ENCODE assay signal across 22 mouse cellular contexts in genomic region chr19:9956624-9957388, GRCm38 (mm10). TPM values are rescaled to one million over a fixed set of nuclear protein-coding genes. Genes with fewer than 3 reads are reported as not detected.
DNase-seq lines count a peak whose midpoint lies in the region; ATAC-seq and TF ChIP-seq lines count a peak whose summit lies in the region.
"Had no signal": no experiment of that assay in that cellular context is flagged by ENCODE, and none has a peak within 500 bp of the region (broad histone marks: within the 10 kb centered on the region; RNA-seq: fewer than 3 reads in every experiment).

No protein-coding gene starts in this region.

- H3K36me3 ChIP-seq in hindbrain, embryonic 16.5 days (ENCODE audit: control insufficient read depth, insufficient read depth, low read length), result no peaks in the 10 kb centered on the region
- H3K36me3 ChIP-seq in hindbrain, embryonic 11.5 days (ENCODE audit: control insufficient read depth, insufficient read depth, low read length), result no peaks in the 10 kb centered on the region
- peaks cover 0 to 38% of the 10 kb centered on the region in 2 experiments; a peak in 2 of 4 replicates for H3K36me3 ChIP-seq in MEL (ENCODE audit: control insufficient read depth in 1 of 2, insufficient read depth in 2 of 2, low read length in 2 of 2)
- no peaks in the 10 kb centered on the region for H3K36me3 ChIP-seq in liver, embryonic 16.5 days (ENCODE audit: control insufficient read depth, insufficient read depth)
- H3K36me3 ChIP-seq: forebrain, embryonic 15.5 days; midbrain, embryonic 12.5 days had no signal

- peak; percentile 34 to 35; a peak in 2 of 4 replicates for TF ChIP-seq EP300 in MEL (IDR thresholded peaks at IDR 0.05; ENCODE audit: low read depth in 1 of 2, low read length in 2 of 2)

- DNase-seq in hindbrain, embryonic 11.5 days (ENCODE audit: low spot score), result no peak
- peak; percentile 51 for DNase-seq in MEL (ENCODE audit: low read depth, low spot score)
- DNase-seq in brain, embryonic 14.5 days (ENCODE audit: low read depth), result peak; percentile 41
- DNase-seq in thymus, postnatal 4 days, result no peak
- no peak for DNase-seq in spleen, postnatal 4 days (ENCODE audit: low spot score in 2 of 2)
- DNase-seq: adrenal gland, adult 2 months; cerebellum, adult 11-12 months; cerebellum, postnatal 36 days; heart, adult 2 months; heart, postnatal 10 days; kidney, adult 9 months; kidney, postnatal 36 days; layer of hippocampus, postnatal 36 days; lung, postnatal 14 days; spleen, adult 18-20 months had no signal

- no peak overlapping the region for H3K27ac ChIP-seq in hindbrain, embryonic 16.5 days (ENCODE audit: low read depth, low read length)
- no peak overlapping the region for H3K27ac ChIP-seq in hindbrain, embryonic 11.5 days (ENCODE audit: low read depth, low read length)
- H3K27ac ChIP-seq in MEL (ENCODE audit: control insufficient read depth, low read depth, low read length), result peak overlapping the region; percentile 80
- H3K27ac ChIP-seq in liver, embryonic 16.5 days (ENCODE audit: low read length), result peak overlapping the region; percentile 25; the same call in 1 of the 2 replicates
- H3K27ac ChIP-seq: forebrain, embryonic 15.5 days; midbrain, embryonic 12.5 days had no signal

- H3K79me2 ChIP-seq in MEL (ENCODE audit: control insufficient read depth, insufficient read depth, low read length, poor library complexity), result no peaks in the 10 kb centered on the region

- H3K9me3 ChIP-seq in hindbrain, embryonic 16.5 days (ENCODE audit: control insufficient read depth, low read length), result no peaks in the 10 kb centered on the region
- no peaks in the 10 kb centered on the region for H3K9me3 ChIP-seq in hindbrain, embryonic 11.5 days (ENCODE audit: control insufficient read depth, low read length)
- no peaks in the 10 kb centered on the region for H3K9me3 ChIP-seq in MEL (replicated peaks; ENCODE audit: insufficient read depth, low read length)
- H3K9me3 ChIP-seq in liver, embryonic 16.5 days (replicated peaks; ENCODE audit: control insufficient read depth, low read length), result no peaks in the 10 kb centered on the region
- H3K9me3 ChIP-seq: forebrain, embryonic 15.5 days; midbrain, embryonic 12.5 days had no signal

- H3K4me2 ChIP-seq in hindbrain, embryonic 16.5 days (ENCODE audit: low read length), result no peak overlapping the region
- H3K4me2 ChIP-seq in hindbrain, embryonic 11.5 days (replicated peaks; ENCODE audit: low read depth, low read length), result no peak overlapping the region
- no peak overlapping the region for H3K4me2 ChIP-seq in liver, embryonic 16.5 days (ENCODE audit: low read depth, low read length)
- H3K4me2 ChIP-seq: forebrain, embryonic 15.5 days; midbrain, embryonic 12.5 days had no signal

- ATAC-seq in hindbrain, embryonic 16.5 days, result 0 out of 2 replicates have a peak, but pooled peaks have one; percentile 52
- no peak for ATAC-seq in hindbrain, embryonic 11.5 days (ENCODE audit: low FRiP score)
- ATAC-seq in liver, embryonic 16.5 days (ENCODE audit: low read depth), result no peak
- ATAC-seq: forebrain, embryonic 15.5 days; inflammation-experienced regulatory T-cells, adult 6 months had no signal

- peaks cover 2% of the 10 kb centered on the region; the same call in 1 of the 2 replicates for H3K4me1 ChIP-seq in hindbrain, embryonic 16.5 days (ENCODE audit: control insufficient read depth, insufficient read depth, low read depth, low read length)
- no peaks in the 10 kb centered on the region for H3K4me1 ChIP-seq in hindbrain, embryonic 11.5 days (replicated peaks; ENCODE audit: control insufficient read depth, insufficient read depth, low read length)
- peaks cover 34 to 44% of the 10 kb centered on the region in 2 experiments for H3K4me1 ChIP-seq in MEL (ENCODE audit: control insufficient read depth in 1 of 2, insufficient read depth in 2 of 2, low read length in 2 of 2)
- H3K4me1 ChIP-seq in liver, embryonic 16.5 days (ENCODE audit: control insufficient read depth, low read depth, low read length), result peaks cover 42% of the 10 kb centered on the region

- H3K9ac ChIP-seq in hindbrain, embryonic 16.5 days (ENCODE audit: low read depth, low read length), result no peak overlapping the region
- H3K9ac ChIP-seq in hindbrain, embryonic 11.5 days (ENCODE audit: low read depth, low read length), result no peak overlapping the region
- H3K9ac ChIP-seq in MEL (ENCODE audit: control insufficient read depth, low read depth, low read length, poor library complexity, severe bottlenecking), result no peak overlapping the region
- no peak overlapping the region for H3K9ac ChIP-seq in liver, embryonic 16.5 days (ENCODE audit: low read depth, low read length)
- H3K9ac ChIP-seq: forebrain, embryonic 15.5 days; liver, embryonic 14.5 days; midbrain, embryonic 12.5 days had no signal

- no peaks in the 10 kb centered on the region for H3K27me3 ChIP-seq in hindbrain, embryonic 16.5 days (replicated peaks; ENCODE audit: control insufficient read depth, insufficient read depth, low read length)
- H3K27me3 ChIP-seq in hindbrain, embryonic 11.5 days (ENCODE audit: control insufficient read depth, insufficient read depth, low read length), result no peaks in the 10 kb centered on the region
- no peaks in the 10 kb centered on the region for H3K27me3 ChIP-seq in MEL (ENCODE audit: control insufficient read depth in 1 of 2, insufficient read depth in 2 of 2, low read length in 2 of 2)
- no peaks in the 10 kb centered on the region for H3K27me3 ChIP-seq in liver, embryonic 16.5 days (ENCODE audit: control insufficient read depth, insufficient read depth, low read depth, low read length)
- H3K27me3 ChIP-seq: forebrain, embryonic 15.5 days; midbrain, embryonic 12.5 days had no signal

- no peak overlapping the region for H3K4me3 ChIP-seq in hindbrain, embryonic 16.5 days (ENCODE audit: low read length)
- no peak overlapping the region for H3K4me3 ChIP-seq in hindbrain, embryonic 11.5 days (ENCODE audit: low read depth, low read length)
- H3K4me3 ChIP-seq in MEL (ENCODE audit: control insufficient read depth in 1 of 2, insufficient read depth in 1 of 2, low read depth in 2 of 2, low read length in 2 of 2), result no peak overlapping the region
- H3K4me3 ChIP-seq in liver, embryonic 16.5 days (ENCODE audit: low read depth, low read length), result no peak overlapping the region
- H3K4me3 ChIP-seq: erythroblast, embryonic 14.5 days; forebrain, embryonic 15.5 days; heart, adult 2 months; midbrain, embryonic 12.5 days had no signal

- TF ChIP-seq POLR2A in MEL (IDR thresholded peaks at IDR 0.05; ENCODE audit: control insufficient read depth in 1 of 2, insufficient read depth in 1 of 2, low read depth in 1 of 2, low read length in 2 of 2, poor library complexity in 1 of 2), result no peak
- no peak for TF ChIP-seq POLR2A in brain, embryonic 14.5 days (IDR thresholded peaks at IDR 0.05; ENCODE audit: borderline replicate concordance, extremely low read depth, insufficient read depth, insufficient read length, poor library complexity, severe bottlenecking)

- 83% methylated on average over 4 of the region's 4 CpGs for WGBS in hindbrain, embryonic 16.5 days
- WGBS in hindbrain, embryonic 11.5 days, result 80% methylated on average over 4 of the region's 4 CpGs
- WGBS in liver, embryonic 16.5 days (ENCODE audit: insufficient replicate concordance), result 49% methylated on average over 4 of the region's 4 CpGs

- TF ChIP-seq RAD21 in MEL (IDR thresholded peaks at IDR 0.05; ENCODE audit: low read depth, low read length), result no peak

- no peak for TF ChIP-seq CTCF in MEL (IDR thresholded peaks at IDR 0.05 in 2 of 3, conservative IDR thresholded peaks at IDR 0.05 in 1 of 3; ENCODE audit: control insufficient read depth in 1 of 3, insufficient read depth in 1 of 3, low read depth in 2 of 3, low read length in 3 of 3, poor library complexity in 1 of 3, severe bottlenecking in 1 of 3)
- TF ChIP-seq CTCF in brain, embryonic 14.5 days (IDR thresholded peaks at IDR 0.05; ENCODE audit: borderline replicate concordance, extremely low read depth, insufficient read depth, insufficient read length), result no peak

RNA-seq across cellular contexts. Expression of gene Fth1, which starts 23.6 kb away (rescaled TPM):
- 1,751 and 1,961 TPM in 2 replicates for polyA plus RNA-seq in hindbrain, embryonic 16.5 days (2015; fragmentation: Nextera tagmentation; extraction: Ambion mirVana)
- 1,301 and 1,416 TPM in 2 replicates for polyA plus RNA-seq in hindbrain, embryonic 11.5 days (2014; fragmentation: Nextera tagmentation; extraction: Ambion mirVana)
- total RNA-seq in MEL (2012; rRNA removed), result 444 and 518 TPM in 2 replicates
- polyA plus RNA-seq in MEL (2012; ENCODE audit: insufficient read depth in 1 of 2, insufficient read length in 2 of 2, low read depth in 1 of 2, low replicate concordance in 2 of 2, missing spikeins in 1 of 2), result 1,000 to 10,000 TPM; 2,118 to 2,175 TPM
- polyA plus RNA-seq in brain, embryonic 14.5 days (2012; rRNA removed), result 574 and 777 TPM in 2 replicates
- 3,514 and 3,691 TPM in 2 replicates for polyA plus RNA-seq in liver, embryonic 16.5 days (2015; fragmentation: Nextera tagmentation; extraction: Ambion mirVana)

RNA-seq across cellular contexts. Expression of gene Best1, which starts 44.6 kb away (rescaled TPM):
- 2.5 and 3.2 TPM in 2 replicates for polyA plus RNA-seq in hindbrain, embryonic 16.5 days (2015; fragmentation: Nextera tagmentation; extraction: Ambion mirVana)
- 0.91 and 1.1 TPM in 2 replicates for polyA plus RNA-seq in hindbrain, embryonic 11.5 days (2014; fragmentation: Nextera tagmentation; extraction: Ambion mirVana)
- total RNA-seq in MEL (2012; rRNA removed), result not detected in 2 replicates
- polyA plus RNA-seq in MEL (2012; ENCODE audit: insufficient read depth in 1 of 2, insufficient read length in 2 of 2, low read depth in 1 of 2, low replicate concordance in 2 of 2, missing spikeins in 1 of 2), result under 1 TPM in 1 of 2 experiments, not detected in 1; 0.08 TPM
- 1.2 and 1.4 TPM in 2 replicates for polyA plus RNA-seq in brain, embryonic 14.5 days (2012; rRNA removed)
- 0.13 and 0.14 TPM in 2 replicates for polyA plus RNA-seq in liver, embryonic 16.5 days (2015; fragmentation: Nextera tagmentation; extraction: Ambion mirVana)
- polyA plus RNA-seq: erythroblast, embryonic 14.5 days had no signal

RNA-seq across cellular contexts. Expression of gene Rab3il1, which starts 44.7 kb away (rescaled TPM):
- 22.1 and 25.6 TPM in 2 replicates for polyA plus RNA-seq in hindbrain, embryonic 16.5 days (2015; fragmentation: Nextera tagmentation; extraction: Ambion mirVana)
- polyA plus RNA-seq in hindbrain, embryonic 11.5 days (2014; fragmentation: Nextera tagmentation; extraction: Ambion mirVana), result 35.7 and 35.9 TPM in 2 replicates
- 0.52 and 1.0 TPM in 2 replicates for total RNA-seq in MEL (2012; rRNA removed)
- 1 to 10 TPM in 1 of 2 experiments, not detected in 1; 1.4 TPM for polyA plus RNA-seq in MEL (2012; ENCODE audit: insufficient read depth in 1 of 2, insufficient read length in 2 of 2, low read depth in 1 of 2, low replicate concordance in 2 of 2, missing spikeins in 1 of 2)
- 19.5 and 20.0 TPM in 2 replicates for polyA plus RNA-seq in brain, embryonic 14.5 days (2012; rRNA removed)
- 236 and 248 TPM in 2 replicates for polyA plus RNA-seq in liver, embryonic 16.5 days (2015; fragmentation: Nextera tagmentation; extraction: Ambion mirVana)
- polyA plus RNA-seq: inflammation-experienced regulatory T-cells, adult 6 months had no signal

RNA-seq across cellular contexts. Expression of gene Incenp, which starts 57.5 kb away (rescaled TPM):
- polyA plus RNA-seq in hindbrain, embryonic 16.5 days (2015; fragmentation: Nextera tagmentation; extraction: Ambion mirVana), result 26.0 and 30.4 TPM in 2 replicates
- polyA plus RNA-seq in hindbrain, embryonic 11.5 days (2014; fragmentation: Nextera tagmentation; extraction: Ambion mirVana), result 79.7 and 82.6 TPM in 2 replicates
- total RNA-seq in MEL (2012; rRNA removed), result 91.0 and 103 TPM in 2 replicates
- 100 to 1,000 TPM in 1 of 2 experiments, not detected in 1; 216 TPM for polyA plus RNA-seq in MEL (2012; ENCODE audit: insufficient read depth in 1 of 2, insufficient read length in 2 of 2, low read depth in 1 of 2, low replicate concordance in 2 of 2, missing spikeins in 1 of 2)
- polyA plus RNA-seq in brain, embryonic 14.5 days (2012; rRNA removed), result 26.0 and 29.5 TPM in 2 replicates
- 76.2 and 79.7 TPM in 2 replicates for polyA plus RNA-seq in liver, embryonic 16.5 days (2015; fragmentation: Nextera tagmentation; extraction: Ambion mirVana)

Comparison
In these comparisons a context has a peak if more than half of its experiments do, and no peak if none do; other contexts are left out.
1. H3K27ac ChIP-seq: peak in MEL (single experiment) and liver, embryonic 16.5 days (single experiment); none in hindbrain, embryonic 16.5 days (single experiment) and hindbrain, embryonic 11.5 days (single experiment).
2. DNase-seq: peak in MEL (single experiment) and brain, embryonic 14.5 days (single experiment); none in hindbrain, embryonic 11.5 days (single experiment), thymus, postnatal 4 days (single experiment) and spleen, postnatal 4 days (0 of 2).